Mouse (Mus musculus): ENCODE measurements around the gene Rnf40.
A peak's percentile ranks its signal among the peaks of the same experiment; 100 is the strongest.

Rnf40 gene

DNA sequence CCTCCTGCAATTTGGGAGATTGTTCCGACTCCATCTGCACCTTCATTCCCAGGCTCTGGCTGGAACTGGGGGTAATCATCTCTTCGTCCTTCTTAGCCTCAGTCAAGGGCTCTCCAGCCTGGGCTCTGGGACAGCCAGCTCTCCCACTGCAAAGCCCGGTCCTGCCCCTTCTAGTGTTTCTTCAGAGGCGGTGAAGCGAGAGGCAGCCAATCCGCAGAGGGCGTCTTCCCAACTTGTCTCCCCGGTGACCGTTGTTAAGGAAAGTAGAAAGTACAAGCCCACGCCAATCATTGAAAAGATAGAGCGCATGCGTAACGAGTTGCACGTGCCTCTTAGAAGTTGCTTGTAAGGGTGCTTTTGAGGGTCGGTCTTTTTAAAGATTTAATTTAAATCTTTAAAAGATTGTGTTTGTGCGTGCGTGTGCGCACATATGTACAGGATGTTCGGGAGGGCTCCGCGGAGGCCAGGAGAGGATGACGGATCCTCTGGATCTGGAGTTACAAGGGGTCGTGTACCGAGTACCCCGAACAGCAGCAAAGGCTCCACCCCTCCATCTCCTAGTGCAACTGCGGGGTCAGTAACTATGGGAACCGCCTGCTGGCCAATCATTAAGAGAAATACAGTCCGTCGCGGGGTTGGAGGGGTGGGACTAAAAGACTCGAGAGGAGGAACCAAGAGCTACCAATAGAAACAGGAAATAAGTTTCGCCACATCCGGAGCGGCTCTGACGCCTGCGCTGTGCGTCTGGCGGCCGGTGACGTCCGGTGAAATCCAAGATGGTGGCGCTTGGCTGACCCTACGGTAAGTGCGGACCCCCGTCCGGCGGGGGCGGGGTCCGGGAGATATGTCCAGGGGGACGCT, at the start of gene Rnf40, which contains the start of gene Ccdc189:
Gene Rnf40, plus strand, starts transcription at position 757 of the 861 bp plus-strand sequence.
Gene Ccdc189, minus strand, starts transcription at position 585 of the 861 bp plus-strand sequence.
- peak; percentile 99 for DNase-seq (ENCODE audit: low read depth, low spot score)

DNA sequence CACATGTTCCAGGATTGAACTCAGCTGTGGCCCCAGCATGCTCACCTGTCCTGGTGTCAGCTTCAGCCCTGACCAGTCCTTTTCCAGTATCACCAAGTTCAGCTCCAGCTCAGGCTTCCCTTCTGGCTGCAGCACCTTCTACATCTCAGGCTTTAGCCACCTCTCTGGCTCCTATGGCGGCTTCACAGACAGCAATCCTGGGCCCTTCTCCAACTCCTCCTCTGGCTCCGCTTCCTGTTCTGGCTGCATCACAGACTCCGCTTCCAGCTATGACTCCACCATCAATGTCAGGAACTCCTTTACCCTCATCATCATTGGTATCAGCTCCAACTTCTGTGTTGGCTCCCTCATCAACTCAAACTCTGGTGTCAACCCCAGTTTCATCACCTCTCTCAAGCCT, 46.9 kb upstream of the Rnf40 start:
- no peak for DNase-seq (ENCODE audit: low read depth, low spot score)

DNA sequence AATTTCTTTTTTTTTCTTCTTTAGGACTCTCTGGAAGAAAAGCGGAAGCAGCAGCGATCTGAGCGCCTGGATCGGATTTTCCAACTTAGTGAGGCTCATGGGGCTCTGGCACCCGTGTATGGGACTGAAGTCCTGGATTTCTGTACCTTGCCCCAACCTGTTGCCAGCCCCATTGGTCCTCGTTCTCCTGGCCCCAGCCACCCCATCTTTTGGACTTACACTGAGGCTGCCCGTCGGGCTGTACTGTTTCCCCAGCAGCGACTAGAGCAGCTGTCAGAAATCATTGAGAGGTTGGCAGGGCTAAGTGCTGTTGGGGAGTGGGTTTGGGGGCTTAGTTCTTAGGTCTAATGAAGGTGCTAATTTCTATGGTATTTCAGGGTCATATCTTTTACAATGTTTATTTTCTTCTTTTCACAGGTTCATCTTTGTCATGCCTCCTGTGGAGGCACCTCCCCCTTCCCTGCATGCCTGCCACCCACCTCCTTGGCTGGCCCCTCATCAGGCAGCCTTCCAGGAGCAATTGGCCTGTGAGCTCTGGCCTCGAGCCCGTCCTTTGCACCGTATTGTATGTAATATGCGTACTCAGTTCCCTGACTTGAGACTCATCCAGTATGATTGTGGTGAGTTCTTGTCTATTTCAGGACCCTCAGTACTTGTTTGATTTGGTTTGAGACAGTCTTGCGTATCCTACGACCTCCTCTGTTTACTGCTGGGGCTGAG, 39.3 kb upstream of the Rnf40 start:
- no peak for DNase-seq (ENCODE audit: low read depth, low spot score)

DNA sequence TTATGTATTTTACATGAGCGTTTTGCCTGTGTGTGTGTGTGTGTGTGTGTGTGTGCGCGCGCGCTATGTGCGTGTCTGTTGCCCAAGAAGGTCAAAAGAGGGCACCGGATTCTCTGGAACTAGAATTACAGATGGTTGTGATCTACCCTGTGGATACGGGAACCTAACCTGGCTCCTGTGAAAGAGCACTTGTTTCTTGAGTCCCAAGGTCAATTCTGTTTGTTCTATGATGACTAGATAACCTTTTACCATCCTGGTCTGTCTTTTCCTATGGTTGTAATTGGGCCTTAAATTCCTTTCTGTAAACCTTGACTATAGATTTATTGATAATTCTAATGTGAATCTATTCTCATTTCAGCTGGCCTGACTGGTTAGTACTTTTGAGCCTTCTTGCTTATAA, 37.0 kb upstream of the Rnf40 start:
- DNase-seq (ENCODE audit: low read depth, low spot score) = no peak

DNA sequence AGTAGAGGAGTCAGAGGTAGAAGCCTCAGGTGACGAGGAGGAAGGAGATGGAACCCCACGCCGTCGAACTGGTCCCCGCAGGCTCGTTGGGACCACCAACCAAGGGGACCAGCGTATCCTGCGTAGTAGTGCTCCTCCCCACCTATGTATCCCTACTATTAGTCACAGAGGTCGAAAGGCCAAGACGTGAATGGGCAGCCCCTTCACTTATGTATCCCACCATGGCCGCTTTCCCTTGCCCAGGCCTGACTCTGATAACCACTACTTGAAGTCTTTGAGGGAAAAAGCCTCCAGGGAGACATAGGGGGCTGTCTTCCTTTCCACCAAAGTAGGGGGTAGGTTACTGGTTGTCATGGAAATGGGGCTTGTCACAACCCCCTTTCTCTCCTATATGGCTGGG, 28.0 kb upstream of the Rnf40 start:
- no peak for DNase-seq (ENCODE audit: low read depth, low spot score)

DNA sequence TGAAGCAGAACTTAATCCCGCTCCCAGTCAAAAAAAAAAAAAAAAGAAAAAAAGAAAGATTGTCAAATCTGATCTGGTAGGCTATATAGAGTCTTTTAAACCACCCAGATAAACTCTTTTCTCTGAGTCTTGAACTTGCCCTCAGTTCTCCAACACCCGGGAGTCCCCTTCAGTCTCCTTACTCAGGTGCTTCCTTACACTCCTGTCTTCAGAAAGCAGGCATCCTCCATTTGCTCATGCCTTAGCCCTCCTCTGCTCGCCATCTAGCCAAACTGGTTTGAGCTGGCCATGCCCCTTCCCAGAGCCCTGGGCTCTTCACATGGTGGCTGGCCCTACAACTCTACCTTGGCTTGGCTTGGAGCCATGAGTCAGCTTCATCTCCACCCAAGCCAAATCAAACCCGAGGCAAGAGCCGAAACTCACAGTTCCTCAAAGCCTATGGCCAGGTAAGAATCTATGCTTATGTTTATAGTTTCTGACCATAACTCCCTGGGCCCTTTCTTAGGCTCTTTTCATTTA, 27.2 kb upstream of the Rnf40 start, which contains the start of gene Tmem265:
Gene Tmem265, plus strand, starts transcription at position 51 of the 519 bp plus-strand sequence.
- DNase-seq (ENCODE audit: low read depth, low spot score) = no peak

DNA sequence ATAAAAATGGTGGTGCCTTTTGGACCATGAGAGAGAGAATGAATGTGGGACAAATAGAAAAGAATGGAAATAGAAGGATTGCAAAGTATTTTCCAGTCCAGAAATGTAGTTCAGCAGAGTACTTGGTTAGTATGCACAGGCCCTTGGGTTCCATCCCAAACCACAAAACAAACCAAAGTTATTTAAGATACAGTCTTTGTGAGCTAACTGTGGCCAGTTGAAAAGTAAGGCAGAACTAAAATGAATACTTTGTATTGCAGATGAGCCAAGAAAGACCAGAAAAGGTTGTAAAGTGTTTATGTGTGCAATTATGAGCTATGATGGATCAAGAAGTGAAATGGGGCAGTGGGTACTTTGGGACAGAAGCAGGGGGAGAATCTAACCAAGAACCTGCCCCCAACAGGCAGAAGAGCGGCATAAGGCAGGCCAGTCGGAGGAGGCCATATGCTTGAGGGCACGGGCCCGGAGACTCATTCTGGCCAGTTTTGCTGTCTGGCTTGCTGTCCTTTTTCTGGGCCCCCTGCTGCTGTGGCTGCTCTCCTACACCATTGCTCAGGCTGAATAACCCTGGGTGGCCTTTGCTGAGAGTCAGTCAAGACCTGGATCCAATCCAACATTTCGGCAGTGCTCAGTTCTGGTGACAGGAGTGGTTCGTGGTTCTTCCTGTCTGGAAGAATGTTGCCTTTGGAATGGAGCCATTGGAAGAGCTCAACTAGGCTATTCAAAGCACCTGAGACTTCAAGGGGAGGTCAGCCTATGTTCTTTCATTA, 24.0 kb upstream of the Rnf40 start:
- DNase-seq (ENCODE audit: low read depth, low spot score) = peak; percentile 71

DNA sequence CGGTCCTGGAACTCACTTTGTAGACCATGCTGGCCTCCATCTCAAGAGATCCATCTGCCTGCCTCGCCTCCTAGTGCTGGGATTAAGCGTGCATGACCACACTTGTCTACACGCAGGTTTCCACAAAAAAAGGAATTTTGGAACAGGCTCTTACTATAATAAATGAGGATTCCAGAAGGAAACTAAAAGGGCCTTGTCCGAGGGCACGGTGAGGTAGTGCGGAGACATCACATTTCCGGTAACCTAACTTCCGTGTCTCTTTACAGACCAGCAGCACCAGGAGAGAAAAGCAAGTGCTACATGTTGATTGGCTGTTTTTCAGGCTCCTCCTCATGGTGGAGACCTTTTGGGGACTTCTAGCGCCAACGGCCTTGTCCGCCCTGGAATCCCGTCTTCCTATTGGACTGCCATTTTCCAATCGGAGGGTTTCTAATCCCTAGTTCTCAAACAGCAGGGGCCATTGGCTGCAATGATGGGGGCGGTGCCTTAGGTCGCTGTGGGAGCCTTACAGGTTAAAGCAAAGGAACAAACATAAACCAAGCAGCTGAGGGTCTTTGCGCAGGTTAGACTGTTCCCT, 15.6 kb upstream of the Rnf40 start, which contains the start of gene Phkg2:
Gene Phkg2, plus strand, starts transcription at position 446 of the 577 bp plus-strand sequence.
- DNase-seq (ENCODE audit: low read depth, low spot score) = peak; percentile 99

DNA sequence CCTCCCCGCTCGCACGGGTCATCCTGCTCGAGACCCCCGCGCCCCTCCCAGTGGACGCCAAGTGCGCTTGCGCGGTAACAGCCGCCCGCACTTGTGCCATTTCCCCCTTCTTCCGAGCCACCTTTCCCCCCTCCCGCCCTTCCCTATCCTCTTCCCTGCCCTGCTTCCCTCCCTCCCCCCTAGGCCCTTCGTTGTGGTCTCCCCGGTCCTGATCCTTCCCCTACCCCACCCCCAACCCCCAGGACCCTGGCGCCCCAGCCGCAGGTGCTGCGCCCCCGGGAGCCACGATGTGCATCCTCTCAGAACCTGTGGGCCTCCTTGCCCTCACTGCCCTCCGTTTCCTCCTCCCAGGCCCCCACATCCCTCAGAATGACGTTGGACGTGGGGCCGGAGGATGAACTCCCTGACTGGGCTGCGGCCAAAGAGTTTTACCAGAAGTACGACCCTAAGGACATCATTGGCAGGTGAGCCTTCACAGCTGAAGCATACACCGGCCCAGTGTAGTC, 15.0 kb upstream of the Rnf40 start:
- no peak for DNase-seq (ENCODE audit: low read depth, low spot score)

DNA sequence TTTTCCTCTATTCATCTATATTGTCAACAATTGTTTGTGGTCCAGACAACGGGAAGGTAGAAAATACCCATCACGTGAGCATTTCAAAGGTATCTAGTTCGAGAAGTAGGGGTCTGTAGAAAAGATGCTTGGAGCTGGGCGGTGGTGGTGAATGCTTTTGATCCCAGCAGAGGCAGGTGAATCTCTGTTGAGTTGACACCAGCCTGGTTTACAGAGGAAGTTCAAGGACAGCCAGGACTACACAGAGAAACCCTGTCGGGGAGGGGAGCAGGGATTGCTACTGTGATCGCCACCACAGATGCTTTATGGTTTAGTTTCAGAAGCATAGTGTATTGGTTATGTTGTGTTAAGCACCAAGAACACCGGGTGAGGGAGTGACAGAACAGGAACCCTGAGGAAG, 14.5 kb upstream of the Rnf40 start:
- DNase-seq (ENCODE audit: low read depth, low spot score) = no peak

DNA sequence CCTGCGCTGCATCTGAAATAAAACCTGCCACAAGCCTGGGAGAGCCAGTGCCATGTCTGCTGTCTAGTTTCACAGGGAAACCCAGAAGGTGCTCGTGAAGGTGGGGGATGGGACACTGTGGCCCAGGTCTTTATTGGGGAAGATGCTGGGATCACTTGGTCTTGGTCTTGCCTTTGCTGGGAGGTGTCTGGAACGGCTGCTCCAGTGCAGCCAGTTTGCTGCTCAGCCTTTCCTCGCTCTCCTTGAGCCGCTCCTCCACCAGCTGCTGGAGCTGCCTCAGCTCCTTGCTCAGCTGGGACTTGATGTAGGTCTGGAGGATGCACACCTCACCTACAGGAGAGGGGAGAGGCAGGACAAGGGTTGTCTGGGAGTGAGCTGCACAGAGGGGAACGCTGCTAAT, 5.3 kb upstream of the Rnf40 start:
- no peak for DNase-seq (ENCODE audit: low read depth, low spot score)

DNA sequence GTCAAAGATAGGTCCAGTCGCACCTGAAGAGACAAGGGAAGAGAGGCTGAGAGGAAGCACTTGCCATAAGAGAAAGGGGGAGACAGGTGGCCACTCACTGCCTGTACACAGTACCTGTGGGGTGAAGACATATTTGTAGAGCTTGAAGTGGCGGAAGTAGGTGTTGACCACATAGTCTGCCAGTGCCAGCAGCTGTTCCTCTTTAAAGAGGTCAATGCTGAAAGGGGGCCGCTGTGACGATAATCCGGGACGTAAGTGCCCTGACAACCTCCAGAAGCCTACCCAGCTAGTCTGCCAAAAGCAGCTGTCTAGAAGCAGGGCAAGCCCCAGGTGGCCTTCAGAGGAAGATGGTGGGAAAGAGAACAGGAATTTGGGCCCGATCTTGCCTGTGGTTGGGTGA, 3.5 kb upstream of the Rnf40 start:
- no peak for DNase-seq (ENCODE audit: low read depth, low spot score)

DNA sequence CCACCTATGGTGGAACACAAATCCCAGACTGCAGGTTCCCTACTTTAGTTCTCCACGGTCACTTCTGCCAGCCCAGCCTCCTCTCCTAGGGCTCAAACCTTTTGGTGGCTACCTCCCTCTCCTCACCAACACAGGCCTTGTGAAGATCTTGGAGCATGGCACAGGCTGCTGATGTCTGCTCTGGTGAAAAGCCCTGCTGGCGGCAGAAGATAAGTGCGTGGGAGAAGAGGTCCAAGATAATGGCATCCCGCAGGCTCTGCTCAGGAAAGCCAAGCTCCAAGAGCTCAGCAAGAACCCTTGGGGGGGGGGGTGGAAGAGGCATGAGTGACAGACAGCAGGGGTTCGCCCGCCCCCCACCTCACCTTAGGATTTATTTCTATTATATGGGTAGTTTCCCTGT, 2.4 kb upstream of the Rnf40 start:
- no peak for DNase-seq (ENCODE audit: low read depth, low spot score)

DNA sequence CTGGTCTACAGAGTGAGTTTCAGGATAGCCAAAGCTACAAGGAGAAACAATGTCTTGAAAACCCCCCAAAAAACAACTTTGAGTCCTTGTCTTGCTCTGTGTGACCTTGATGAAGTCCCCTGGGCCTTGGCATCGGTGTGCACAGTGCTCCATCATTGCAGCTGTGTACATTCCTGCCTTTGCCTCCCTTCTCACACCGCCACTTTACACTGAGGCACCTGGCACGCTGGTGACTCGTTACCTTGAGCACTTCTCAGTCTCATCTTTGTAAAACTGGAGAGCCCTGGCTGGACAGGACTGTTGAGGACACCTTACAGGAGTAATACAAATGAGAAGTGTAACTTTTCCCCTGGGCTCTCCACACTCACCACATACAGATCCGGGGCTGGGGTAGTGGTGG, 1.4 kb upstream of the Rnf40 start:
- DNase-seq (ENCODE audit: low read depth, low spot score) = no peak

DNA sequence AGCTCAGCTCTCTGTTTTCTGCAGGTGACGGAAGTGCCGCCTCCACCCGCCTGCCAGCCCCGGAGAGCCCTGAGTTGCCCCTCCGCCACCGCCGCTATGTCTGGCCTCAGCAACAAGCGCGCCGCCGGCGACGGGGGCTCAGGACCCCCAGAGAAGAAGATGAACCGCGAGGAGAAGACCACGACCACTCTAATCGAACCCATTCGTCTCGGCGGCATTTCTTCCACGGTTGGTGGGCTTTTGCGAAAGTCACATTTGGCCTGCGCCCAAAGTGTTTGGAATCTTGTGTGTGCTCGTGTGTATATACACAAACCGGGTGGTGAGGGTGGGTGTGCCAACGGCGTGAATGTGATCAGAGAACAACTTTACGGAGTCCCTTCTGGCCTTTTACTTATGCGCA, 334 bp downstream of the Rnf40 start:
- no peak for DNase-seq (ENCODE audit: low read depth, low spot score)

DNA sequence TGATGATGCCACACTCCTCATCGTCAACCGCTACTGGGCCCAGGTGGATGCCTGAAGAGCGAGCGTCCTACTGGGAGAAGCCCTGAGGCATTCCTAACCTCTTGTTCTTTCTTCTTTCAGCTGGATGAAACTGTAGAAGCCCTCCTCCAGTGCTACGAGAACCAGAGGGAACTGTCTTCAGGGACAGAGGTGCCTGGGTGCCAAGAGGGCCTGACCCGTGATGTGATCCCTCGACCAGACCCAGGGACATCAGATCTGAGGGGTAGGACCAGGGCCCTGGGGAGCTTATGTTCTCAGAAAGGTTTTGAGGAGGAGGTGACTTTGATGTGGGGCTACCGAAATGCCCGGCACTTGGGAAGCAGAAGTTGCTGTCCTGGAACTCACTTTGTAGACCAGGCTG, 1.1 kb downstream of the Rnf40 start:
- no peak for DNase-seq (ENCODE audit: low read depth, low spot score)

DNA sequence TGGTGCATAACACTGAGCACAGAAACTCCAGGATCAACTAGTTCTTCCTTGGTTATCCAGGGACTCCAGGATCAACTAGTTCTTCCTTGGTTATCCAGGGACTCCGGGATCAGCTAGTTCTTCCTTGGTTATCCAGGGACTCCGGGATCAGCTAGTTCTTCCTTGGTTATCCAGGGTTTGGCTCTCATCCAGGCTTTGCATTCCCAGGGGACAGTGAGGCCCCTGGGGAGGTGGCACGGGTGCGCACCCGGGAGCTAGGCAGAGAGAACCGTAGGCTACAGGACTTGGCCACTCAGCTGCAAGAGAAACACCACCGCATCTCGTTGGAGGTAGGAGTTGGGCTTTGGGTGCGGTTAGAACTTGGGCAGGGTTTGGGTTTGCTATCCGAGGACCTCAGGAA, 2.5 kb downstream of the Rnf40 start:
- no peak for DNase-seq (ENCODE audit: low read depth, low spot score)

DNA sequence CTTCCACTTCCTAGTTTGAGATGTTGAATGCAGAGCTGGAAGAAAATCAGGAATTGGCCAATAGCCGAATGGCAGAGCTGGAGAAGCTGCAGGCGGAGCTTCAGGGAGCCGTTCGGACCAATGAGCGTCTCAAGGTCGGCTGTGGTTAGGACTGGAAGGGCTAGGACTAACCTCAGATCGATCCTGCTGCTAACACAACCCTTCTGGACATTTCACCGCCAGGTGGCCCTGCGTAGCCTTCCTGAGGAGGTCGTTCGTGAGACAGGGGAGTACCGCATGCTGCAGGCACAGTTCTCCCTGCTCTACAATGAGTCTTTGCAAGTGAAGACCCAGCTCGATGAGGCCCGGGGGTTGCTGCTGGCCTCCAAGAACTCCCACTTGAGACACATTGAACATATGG, 4.0 kb downstream of the Rnf40 start:
- no peak for DNase-seq (ENCODE audit: low read depth, low spot score)

DNA sequence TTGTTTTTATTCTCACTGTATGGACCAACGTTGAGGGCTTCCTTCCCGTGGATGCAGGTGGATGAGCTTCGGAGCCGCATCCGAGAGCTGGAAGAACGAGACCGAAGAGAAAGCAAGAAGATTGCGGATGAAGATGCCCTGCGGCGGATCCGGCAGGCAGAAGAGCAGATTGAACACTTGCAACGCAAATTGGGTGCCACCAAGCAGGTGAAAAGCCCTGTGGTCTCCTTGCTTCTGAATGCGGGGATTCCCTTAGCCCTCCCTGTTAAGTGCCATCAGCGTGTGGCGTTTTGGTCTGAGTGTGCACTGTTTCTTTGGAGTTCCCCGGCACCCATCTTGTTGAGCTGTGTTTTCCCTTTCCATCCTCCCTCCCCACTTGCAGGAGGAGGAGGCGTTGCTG, 8.2 kb downstream of the Rnf40 start:
- DNase-seq (ENCODE audit: low read depth, low spot score) = no peak

DNA sequence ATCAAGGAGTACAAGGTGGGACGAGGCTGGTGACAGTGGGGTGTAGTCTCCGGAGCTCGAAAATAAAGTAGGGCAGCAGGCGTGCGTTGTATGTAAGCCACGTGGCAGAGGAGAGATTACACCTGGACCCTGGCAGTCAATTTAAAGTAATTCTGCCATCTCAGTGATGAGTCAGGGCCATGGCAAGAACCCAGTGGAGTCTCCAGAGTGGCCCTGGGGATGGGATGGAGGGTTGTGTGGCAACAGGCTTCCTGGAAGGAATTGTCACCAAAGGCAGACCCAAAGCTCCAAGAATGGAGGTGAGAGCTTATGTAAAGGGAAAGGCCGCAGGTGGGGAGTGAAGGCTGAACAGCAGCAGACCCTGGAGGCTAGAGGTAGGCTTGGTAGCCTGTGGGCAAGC, 12.0 kb downstream of the Rnf40 start:
- no peak for DNase-seq (ENCODE audit: low read depth, low spot score)

DNA sequence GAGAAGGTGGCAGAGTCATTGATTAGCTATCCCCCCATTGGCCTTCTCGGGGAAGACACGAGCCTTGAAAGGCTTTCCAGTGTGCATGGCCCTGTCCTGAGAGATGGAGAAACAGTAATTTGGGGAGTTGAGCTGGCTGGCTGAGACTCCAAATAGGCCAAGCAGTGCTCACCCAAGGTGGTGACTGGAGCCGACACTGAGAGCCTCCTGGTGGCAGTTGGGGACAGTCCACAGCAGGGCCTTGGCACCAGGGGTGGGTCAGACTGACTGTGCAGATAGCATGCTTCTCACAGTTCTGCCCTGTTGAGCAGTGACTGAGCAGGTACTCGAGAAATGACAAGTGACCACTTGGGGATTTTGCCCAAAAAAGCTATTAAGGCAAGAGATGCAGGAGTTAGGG, 13.2 kb downstream of the Rnf40 start:
- no peak for DNase-seq (ENCODE audit: low read depth, low spot score)

Measured in 3T3-L1 (cell line).